Mouse (Mus musculus) small intestine, adult 2 months (tissue): ENCODE results near the gene Ghrh. TPM values are rescaled to one million over a fixed set of nuclear protein-coding genes. Genes with fewer than 3 reads are reported as not detected.

Experiments used
- H3K27ac ChIP-seq: fragments of 200-500 bp; 2 replicates; pipeline ENCODE4 v1.5.1; 2012; ENCODE audit warnings: low read depth, low read length, control low read depth, inconsistent platforms; ENCODE audit not compliant: insufficient read depth
- H3K27me3 ChIP-seq: fragments of 200-500 bp; 2 replicates; pipeline ENCODE4 v1.6.1; 2012; ENCODE audit warnings: mild to moderate bottlenecking, moderate library complexity, low read length, inconsistent platforms; ENCODE audit not compliant: control insufficient read depth, insufficient read depth
- H3K36me3 ChIP-seq: fragments of 200-500 bp; 2 replicates; pipeline ENCODE4 v1.6.1; 2012; ENCODE audit warnings: mild to moderate bottlenecking, low read length, control low read depth, inconsistent platforms; ENCODE audit not compliant: control insufficient read depth, insufficient read depth
- H3K4me1 ChIP-seq: fragments of 200-500 bp; 2 replicates; pipeline ENCODE4 v1.6.1; 2012; ENCODE audit warnings: low read length, inconsistent platforms, mixed read lengths; ENCODE audit not compliant: control insufficient read depth, insufficient read depth, insufficient read length
- H3K4me3 ChIP-seq: fragments of 200-500 bp; 2 replicates; pipeline ENCODE4 v1.5.1; 2012; ENCODE audit warnings: low read depth, mild to moderate bottlenecking, control low read depth, inconsistent platforms, low read length, moderate library complexity
- CTCF ChIP-seq: fragments of 200-500 bp; IDR thresholded peaks from 2 replicates; pipeline ENCODE4 v1.5.1; 2012; ENCODE audit warnings: low read depth, mild to moderate bottlenecking, control low read depth, inconsistent platforms, low read length, moderate library complexity, mixed read lengths; ENCODE audit not compliant: insufficient replicate concordance, insufficient read length; ENCODE audit errors: extremely low read depth
- POLR2A ChIP-seq: fragments of 200-500 bp; IDR thresholded peaks from 2 replicates; pipeline ENCODE4 v1.6.1; 2012; ENCODE audit warnings: low read depth, mild to moderate bottlenecking, control low read depth, inconsistent platforms, low read length, moderate library complexity
- WGBS: fragments of 180-500 bp; shearing (Covaris S2); methylation state at CpG from one replicate; pipeline ENCODE4 v1.1.7; 2018; 5-methylcytosine and 5-hydroxymethylcytosine counted together
- polyA plus RNA-seq: library from polyadenylated mRNA; depleted of rRNA; stranded (reverse); fragments of >200 nt; gene quantifications from 2 replicates; pipeline ENCODE4 v1.2.3, GENCODE M21; 2012

The Ghrh gene
- polyA plus RNA-seq, 1 experiment: 0.33 TPM

- Histone ChIP-seq H3K4me1 (no peaks in the 10 kb centered on the region), H3K27ac (no peak overlapping the region), H3K36me3 (peaks cover 35% of the 10 kb centered on the region), H3K27me3 (no peaks in the 10 kb centered on the region), H3K4me3 (no peak overlapping the region)
- no peak for TF ChIP-seq POLR2A
- no peak for TF ChIP-seq CTCF
- WGBS: 79% methylated on average over 5 of the region's 5 CpGs
These were observed 19.2 kb downstream of the Ghrh start for GRCm38 (mm10) chr2:157328106-157328505.

GRCm38 (mm10) chr2:157325238-157325637 is 22.1 kb downstream of the Ghrh start:
- no peak overlapping the region for H3K27ac ChIP-seq
- WGBS: 78% methylated on average over 2 of the region's 2 CpGs
- H3K36me3 ChIP-seq: peaks cover 61% of the 10 kb centered on the region
- H3K4me1 ChIP-seq: no peaks in the 10 kb centered on the region
- TF ChIP-seq CTCF (no peak), POLR2A (no peak)
- H3K27me3 ChIP-seq: no peaks in the 10 kb centered on the region
- H3K4me3 ChIP-seq: no peak overlapping the region

- Histone ChIP-seq H3K4me1 (no peaks in the 10 kb centered on the region), H3K27ac (no peak overlapping the region), H3K27me3 (no peaks in the 10 kb centered on the region), H3K4me3 (no peak overlapping the region), H3K36me3 (peaks cover 77% of the 10 kb centered on the region)
- WGBS: 84% methylated on average over 5 of the region's 5 CpGs
- TF ChIP-seq POLR2A (no peak), CTCF (no peak)
These were observed 25.1 kb downstream of the Ghrh start for GRCm38 (mm10) chr2:157322029-157322766.

GRCm38 (mm10) chr2:157320886-157321285 is 26.4 kb downstream of the Ghrh start:
- Histone ChIP-seq H3K4me1 (no peaks in the 10 kb centered on the region), H3K36me3 (peaks cover 80% of the 10 kb centered on the region), H3K27me3 (no peaks in the 10 kb centered on the region), H3K4me3 (no peak overlapping the region), H3K27ac (no peak overlapping the region)
- TF ChIP-seq CTCF: no peak
- TF ChIP-seq POLR2A: no peak
- 50% methylated on average over 5 of the region's 5 CpGs for WGBS

GRCm38 (mm10) chr2:157320135-157320534 is 27.2 kb downstream of the Ghrh start:
- H3K4me1 ChIP-seq: no peaks in the 10 kb centered on the region
- no peak overlapping the region for H3K4me3 ChIP-seq
- 53% methylated on average over 8 of the region's 8 CpGs for WGBS
- H3K36me3 ChIP-seq: peaks cover 83% of the 10 kb centered on the region
- H3K27me3 ChIP-seq: no peaks in the 10 kb centered on the region
- H3K27ac ChIP-seq: no peak overlapping the region
- TF ChIP-seq POLR2A (no peak), CTCF (no peak)

GRCm38 (mm10) chr2:157317220-157317619 is 30.1 kb downstream of the Ghrh start:
- H3K4me1 ChIP-seq: no peaks in the 10 kb centered on the region
- no peaks in the 10 kb centered on the region for H3K27me3 ChIP-seq
- no peak overlapping the region for H3K27ac ChIP-seq
- H3K4me3 ChIP-seq: no peak overlapping the region
- TF ChIP-seq CTCF (no peak), POLR2A (no peak)
- peaks cover 85% of the 10 kb centered on the region for H3K36me3 ChIP-seq
- 76% methylated on average over 6 of the region's 6 CpGs for WGBS

- no peak overlapping the region for H3K4me3 ChIP-seq
- no peaks in the 10 kb centered on the region for H3K4me1 ChIP-seq
- WGBS: 92% methylated on average over 14 of the region's 14 CpGs
- no peaks in the 10 kb centered on the region for H3K27me3 ChIP-seq
- no peak for TF ChIP-seq CTCF
- no peak for TF ChIP-seq POLR2A
- no peak overlapping the region for H3K27ac ChIP-seq
- H3K36me3 ChIP-seq: peaks cover 84% of the 10 kb centered on the region
These were observed 30.9 kb downstream of the Ghrh start for GRCm38 (mm10) chr2:157316358-157316933.
